Mouse (Mus musculus) forelimb bud, embryonic 11.5 days (tissue): ENCODE data around the gene Tmem132c.

Source experiments
- DNase-seq: peaks from one replicate; pipeline ENCODE4 v3.0.0-alpha.2; 2012; ENCODE audit warnings: low read depth, low spot score

Gene Tmem132c

GRCm38 (mm10) chr5:127282539-127283123 lies 41.0 kb downstream of the Tmem132c start:
- no peak for DNase-seq

DNA sequence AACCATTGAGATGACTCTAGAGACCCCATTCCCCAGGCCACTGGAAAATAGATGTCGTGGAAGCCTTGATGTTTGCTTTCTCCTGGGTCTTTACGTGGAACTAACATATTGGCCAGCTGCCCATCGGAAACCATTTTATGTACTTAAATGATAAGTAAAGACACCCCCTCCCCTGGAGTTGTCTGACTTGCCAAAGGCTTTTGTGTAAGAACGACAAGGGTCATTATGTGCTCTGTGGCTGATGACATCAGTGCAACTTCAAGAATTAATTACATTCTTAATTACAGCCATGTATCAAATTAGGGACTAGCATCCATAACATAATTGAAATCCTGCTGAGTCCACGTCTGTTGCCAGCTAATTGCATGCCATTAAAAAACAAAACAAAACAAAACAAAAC lies 45.3 kb downstream of the Tmem132c start:
- no peak for DNase-seq

- no peak for DNase-seq
Observed at GRCm38 (mm10) chr5:127289659-127290058, 48.1 kb downstream of the Tmem132c start.

GRCm38 (mm10) chr5:127290461-127291250 lies 49.0 kb downstream of the Tmem132c start:
- DNase-seq, result no peak

DNA sequence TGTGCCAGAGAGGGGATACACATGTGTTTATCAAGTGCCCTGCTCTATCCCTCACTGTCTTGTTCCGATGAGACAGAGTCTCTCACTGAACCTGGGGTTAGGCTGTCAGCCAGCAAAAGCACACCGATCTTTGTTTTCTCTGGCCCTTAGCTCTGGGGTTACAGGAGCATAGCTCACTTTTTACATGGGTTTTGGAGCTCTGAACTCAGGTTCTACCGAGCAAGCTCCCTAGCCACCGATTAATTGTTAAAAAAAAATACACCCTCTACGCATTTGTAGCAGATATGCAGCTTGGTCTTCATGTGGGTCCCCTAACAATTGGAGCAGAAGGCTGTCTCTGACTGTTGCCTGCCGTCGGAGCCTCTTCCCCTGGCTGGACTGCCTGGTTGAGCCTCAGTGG lies 50.0 kb downstream of the Tmem132c start:
- no peak for DNase-seq

- DNase-seq, result peak; percentile 61
Observed at GRCm38 (mm10) chr5:127293698-127294097, 52.1 kb downstream of the Tmem132c start.

DNA sequence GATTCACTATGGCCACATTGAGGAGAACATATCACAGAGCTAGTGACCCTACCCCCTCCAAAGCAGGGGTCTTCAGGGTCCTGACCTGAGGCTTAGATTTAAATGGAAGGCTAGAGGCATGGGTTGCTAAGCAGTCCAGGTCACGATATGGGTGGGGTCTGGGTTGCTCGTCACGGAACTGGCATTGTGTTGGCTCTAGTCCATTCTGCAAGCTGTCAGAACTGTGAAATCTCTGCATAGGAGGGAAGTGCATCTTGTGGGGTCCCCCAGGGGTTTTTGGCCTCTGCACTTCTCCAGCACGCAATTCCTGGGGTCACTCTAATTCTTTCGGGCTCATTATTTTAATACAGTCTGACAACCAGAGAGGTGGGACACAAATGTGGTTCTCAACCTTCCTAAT lies 55.9 kb downstream of the Tmem132c start:
- no peak for DNase-seq

GRCm38 (mm10) chr5:127298060-127298459 lies 56.5 kb downstream of the Tmem132c start:
- DNase-seq, result no peak

GRCm38 (mm10) chr5:127299010-127299409 lies 57.4 kb downstream of the Tmem132c start:
- DNase-seq, result no peak

GRCm38 (mm10) chr5:127300597-127301254 lies 59.1 kb downstream of the Tmem132c start:
- DNase-seq, result no peak

DNA sequence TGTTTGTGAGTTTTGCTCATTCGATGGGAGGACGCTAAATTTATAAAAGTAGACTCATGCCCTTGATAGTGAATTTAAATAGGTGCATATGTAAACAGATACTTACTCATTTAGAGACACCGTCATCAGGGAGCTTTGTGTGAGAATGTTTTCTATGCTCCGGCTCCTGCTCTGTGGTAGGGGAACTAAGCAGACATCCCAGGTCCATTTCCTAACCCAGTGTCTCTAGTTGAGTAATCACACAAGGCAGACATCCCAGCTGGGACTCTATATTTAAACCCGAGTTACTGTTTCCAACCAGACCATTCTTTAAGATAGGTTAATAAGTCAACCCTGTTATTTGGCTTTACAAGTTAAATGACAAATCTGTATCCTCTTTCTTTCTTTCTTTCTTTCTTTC lies 63.7 kb downstream of the Tmem132c start:
- no peak for DNase-seq

- no peak for DNase-seq
Observed at GRCm38 (mm10) chr5:127305719-127306118, 64.1 kb downstream of the Tmem132c start.

- DNase-seq, result peak; percentile 63
Observed at GRCm38 (mm10) chr5:127306726-127307125, 65.1 kb downstream of the Tmem132c start.

DNA sequence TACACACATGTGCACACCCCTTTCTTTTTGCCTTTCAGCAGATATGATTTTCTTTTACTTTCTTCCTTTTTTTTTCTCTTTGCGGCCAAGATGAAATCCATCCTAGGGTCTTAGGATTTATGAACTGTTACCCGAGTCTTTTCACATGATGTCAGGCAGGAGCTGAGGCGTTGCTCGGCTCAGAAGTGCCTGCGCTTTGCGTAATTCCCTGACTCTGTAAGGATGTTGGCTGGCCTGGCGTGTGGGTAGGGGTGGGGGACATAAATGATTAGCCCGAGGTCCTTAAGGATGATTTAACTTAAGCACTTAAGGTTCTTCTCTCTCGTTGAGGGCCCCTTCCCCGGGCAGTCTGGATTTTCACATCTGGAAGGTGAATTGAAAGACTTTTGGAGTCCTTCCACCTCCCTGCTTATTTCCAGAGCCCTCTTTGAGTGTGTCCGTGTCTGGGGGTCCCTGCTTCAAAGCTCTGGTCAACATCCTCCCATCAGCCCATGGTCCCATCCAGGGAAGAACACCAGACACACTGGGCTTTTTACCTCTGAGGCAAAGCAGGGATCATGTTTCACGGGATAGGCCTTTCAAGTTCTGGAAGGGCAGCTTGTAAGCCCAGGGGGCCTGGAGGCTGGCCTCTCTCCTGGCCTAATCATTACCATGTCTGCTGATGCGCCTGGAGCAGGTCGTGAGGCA lies 68.9 kb downstream of the Tmem132c start:
- peak; percentile 89 for DNase-seq

DNA sequence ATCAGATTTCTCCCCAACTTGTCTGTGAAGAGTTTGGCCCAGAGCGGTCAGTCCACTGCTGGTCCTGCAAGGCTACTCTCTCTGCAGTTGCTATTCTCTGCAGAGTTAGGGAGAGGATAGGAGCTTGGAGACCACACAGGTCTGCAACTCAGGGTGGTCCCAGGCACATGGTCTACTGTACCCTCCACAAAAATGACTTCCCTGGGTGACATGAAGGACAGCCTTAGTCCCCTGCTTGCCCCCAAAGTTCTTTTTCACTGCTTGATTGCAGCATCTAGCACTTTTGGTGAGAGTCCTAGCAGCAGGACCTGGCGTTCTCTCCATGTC lies 69.4 kb downstream of the Tmem132c start:
- DNase-seq, result no peak

DNA sequence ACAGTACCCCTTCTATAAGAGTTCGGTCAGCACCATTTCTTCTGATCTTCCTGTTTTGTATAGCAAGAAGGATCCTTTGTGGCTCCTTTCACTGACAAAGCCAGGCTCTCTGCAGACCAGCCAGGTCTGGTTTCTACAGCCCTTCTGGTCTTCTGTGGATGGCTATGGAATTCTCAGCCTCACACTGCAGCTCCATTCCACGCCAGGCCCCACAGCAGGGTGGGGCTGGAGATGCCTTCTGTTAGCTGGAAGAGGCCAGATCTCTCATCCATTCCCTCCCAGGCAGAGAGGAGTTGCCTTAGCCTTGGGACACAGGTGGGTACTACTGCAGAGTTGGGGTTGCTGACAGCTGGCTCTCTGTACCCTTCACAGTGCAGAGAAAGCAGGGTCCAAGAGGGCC lies 72.0 kb downstream of the Tmem132c start:
- DNase-seq, result no peak

GRCm38 (mm10) chr5:127319096-127319779 lies 77.6 kb downstream of the Tmem132c start:
- peak; percentile 94 for DNase-seq

DNA sequence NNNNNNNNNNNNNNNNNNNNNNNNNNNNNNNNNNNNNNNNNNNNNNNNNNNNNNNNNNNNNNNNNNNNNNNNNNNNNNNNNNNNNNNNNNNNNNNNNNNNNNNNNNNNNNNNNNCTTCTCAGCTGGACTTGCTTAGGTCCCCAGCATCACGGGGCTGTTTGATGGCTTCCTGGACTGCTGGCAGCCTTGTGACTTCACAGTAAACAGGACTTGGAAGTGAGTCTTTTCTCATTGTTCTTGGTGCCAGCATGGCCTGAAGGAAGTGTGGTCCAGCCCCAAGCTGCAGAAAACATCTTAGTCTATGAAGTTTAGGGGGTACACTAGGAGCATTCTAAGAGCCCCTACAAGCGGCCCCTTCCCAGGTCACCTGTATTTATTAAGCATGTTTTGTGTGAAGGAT lies 83.0 kb downstream of the Tmem132c start:
- DNase-seq, result peak; percentile 40

- peak; percentile 66 for DNase-seq
Observed at GRCm38 (mm10) chr5:127336048-127336907, 94.7 kb downstream of the Tmem132c start.

GRCm38 (mm10) chr5:127336908-127337265 lies 95.3 kb downstream of the Tmem132c start:
- DNase-seq, result peak; percentile 38

GRCm38 (mm10) chr5:127339016-127339435 lies 97.4 kb downstream of the Tmem132c start:
- peak; percentile 53 for DNase-seq
